Mouse (Mus musculus): ENCODE results near the gene Psmd9.

Gene Psmd9

GRCm38 (mm10) chr5:123169284-123169683, at the start of gene Psmd9:
Psmd9 (plus strand) TSS chr5:123169413.
- DNase-seq, result no peak

DNA sequence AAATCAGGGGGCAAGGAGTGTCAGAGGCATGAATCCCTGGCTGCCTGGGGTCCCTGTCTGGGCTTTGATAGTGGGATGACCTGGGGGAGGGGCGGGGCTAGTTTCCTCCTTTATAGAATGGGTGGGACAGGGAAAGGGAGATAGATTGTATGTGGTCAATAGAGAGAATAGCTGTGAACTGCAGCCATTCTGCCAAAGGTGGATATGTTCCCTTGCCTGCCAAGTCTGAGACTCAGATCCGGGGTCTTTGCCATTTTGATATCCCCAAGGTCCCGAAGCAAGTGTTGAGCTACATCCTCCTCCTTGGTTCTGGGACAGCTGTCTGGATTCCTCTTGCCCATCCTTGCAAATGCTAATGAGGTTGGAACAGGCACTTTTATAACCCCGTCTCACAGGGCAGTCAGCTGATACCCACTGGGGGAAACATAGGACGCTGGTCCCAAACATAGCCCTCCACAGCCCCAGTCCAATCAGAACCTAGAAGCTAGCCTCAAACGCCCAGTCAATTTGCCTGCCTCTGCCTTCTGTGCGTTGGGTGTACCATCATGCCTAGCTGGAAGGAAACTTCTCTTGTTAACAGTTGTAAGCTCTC, 48.5 kb upstream of the Psmd9 start:
- DNase-seq, result no peak

- no peak for DNase-seq
Observed at GRCm38 (mm10) chr5:123122181-123122580, 47.0 kb upstream of the Psmd9 start.

GRCm38 (mm10) chr5:123125105-123125504, 44.1 kb upstream of the Psmd9 start:
- DNase-seq, result no peak

DNA sequence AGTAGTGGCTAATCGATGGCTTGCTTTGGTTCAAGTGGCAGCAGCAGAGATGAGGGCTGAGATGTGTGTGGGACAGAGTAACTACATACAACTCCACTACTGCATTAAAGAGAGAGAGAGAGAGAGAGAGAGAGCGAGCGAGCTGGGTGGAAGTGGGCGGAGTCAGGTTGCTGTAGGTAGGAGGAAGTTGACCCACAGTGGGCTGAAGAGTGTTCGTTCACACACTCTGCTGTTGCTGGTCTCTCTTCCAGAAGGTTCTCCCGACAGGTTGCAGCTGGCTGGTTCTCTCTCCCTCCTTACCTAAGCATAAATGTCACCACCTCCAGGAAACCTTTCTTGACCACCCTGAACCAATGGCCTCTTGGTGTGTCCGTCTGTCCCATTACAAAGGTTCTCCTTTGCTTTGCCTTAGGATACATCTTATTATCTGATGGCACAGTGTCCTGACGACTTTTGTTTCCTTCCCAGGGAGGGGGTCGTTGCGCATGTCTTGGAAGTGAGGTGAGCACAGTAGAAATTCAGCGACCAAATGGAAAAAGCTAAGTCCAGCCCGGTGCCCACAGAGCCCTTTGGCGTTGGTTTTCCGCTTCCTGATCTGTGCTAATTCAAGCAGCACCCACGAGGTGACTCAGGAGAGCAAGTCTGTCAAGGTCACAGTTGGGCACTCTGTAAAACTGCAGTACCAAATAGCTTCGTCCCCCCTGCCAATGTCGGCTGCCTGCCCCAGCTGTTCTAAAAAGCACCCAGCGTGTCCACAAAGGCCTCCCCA, 43.4 kb upstream of the Psmd9 start:
- no peak for DNase-seq

DNA sequence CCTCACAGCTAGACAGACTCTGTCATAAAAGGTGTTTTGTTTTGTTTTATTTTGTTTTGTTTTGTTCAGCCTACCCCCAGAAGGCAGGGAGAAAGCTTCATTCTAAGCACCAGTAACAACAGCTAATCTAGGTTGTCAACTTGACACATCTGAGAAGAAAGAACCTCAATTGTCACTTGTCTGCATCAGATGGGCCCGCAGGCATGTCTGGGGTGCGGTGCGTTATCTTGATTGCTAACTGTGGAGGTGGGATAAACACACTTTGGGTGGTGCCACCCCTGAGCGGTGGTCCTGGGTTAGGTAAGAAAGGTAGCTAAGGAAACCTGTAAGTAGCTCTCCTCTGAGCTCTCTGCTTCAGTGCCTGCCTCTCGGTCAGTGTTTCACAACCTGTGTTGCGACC, 42.2 kb upstream of the Psmd9 start:
- no peak for DNase-seq

- DNase-seq, result no peak
Observed at GRCm38 (mm10) chr5:123128426-123129169, 40.6 kb upstream of the Psmd9 start.

DNA sequence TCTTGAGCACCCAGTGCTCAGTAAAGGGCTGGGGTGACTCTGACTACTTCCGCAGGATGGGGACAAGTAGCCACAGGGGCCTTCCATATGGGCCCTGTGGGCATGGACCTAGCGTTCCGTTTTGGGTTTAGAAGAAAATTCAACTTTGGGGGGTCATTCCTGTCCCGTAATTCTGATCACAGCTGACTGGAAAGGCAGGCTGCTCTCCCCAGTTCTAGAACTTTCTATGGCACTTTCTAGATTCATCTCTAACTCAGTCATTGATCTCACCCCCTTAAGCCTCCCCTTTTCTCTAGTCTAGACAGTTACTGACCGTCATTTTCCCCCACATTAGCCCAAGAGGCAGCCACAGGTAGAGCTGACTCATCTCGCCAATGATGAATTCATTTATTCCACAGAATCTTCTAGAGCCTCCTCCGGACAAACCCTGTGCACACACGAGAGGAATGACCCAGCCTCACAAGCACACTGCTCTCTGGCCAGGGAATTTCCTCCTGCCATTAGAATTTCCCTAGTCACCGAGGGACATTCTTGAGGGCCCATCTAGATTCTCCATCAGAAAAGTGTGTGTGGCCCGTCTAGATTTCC, 39.9 kb upstream of the Psmd9 start:
- DNase-seq, result no peak

DNA sequence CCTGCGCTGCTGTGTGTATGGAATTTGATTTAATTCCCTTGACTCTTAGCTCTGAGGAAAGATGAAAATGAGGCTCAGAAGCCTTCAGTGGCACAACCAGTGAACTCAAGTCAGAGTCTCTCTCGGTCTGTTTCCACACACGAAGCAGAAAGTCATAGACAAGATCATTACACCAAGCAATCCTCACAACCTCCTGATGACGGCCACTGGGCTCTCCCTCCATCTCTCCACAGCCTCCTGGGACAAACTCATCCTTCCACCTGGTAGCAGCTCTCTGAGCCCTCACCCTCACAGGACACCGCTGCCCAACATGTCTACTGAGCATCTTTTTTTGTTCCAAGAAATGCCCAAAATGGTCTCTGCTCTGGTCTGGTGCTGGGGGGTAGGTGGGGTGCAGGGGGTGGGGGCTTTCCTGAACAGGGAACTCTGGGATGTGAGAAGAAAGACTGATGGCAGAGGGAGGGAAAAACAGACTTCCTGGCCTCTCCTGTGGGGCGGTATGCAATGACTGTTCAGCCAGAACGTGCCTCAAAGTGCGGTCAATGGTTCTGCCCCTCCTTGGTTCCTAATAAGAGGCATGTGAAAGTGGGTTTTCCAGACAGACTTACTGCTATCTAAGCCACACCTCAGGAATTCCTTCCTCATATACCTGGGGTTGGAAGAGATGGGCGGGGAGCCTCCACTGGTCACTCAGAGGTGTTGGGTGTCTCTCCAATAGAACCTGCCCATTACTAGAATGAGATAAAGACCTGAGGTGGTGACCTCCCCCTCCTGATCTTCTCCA, 39.0 kb upstream of the Psmd9 start:
- DNase-seq, result no peak

GRCm38 (mm10) chr5:123130814-123131148, 38.4 kb upstream of the Psmd9 start:
- DNase-seq, result no peak

DNA sequence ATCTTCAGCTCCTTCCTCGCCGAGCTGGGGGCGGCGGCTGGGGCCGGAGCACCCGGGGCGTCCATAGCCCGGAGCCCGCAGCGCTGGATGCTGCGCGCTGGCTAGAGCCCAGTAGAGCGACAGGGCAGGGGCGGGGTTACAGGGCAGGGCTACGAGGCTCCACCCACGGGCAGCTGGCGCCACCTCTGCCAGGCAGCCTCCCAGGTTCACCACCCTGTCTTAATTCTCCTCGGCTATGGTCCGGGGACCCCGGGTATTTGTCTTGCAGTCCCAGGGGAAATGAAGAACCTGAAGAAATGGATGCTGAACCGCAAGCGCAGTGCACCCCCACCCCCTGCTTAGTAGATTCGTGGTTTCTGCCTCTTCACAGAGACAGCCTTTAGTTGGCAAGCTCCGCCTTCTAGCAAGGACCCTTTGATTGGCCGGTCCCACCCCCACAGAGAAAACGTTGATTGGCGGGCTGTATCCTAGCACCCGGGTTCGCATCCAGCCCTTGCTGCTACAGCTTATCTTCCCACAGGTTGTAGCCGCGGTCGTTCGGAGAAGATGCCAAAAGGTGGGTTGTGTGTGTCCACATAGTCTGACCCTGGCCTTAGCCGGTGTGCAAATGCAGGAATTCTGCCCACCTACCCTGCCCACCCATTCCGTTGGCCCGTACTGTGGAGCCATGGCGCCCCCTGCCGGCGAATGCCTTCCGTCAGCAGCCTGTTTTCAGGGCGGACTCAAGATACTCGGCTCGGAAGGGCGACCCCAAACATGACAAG, 36.7 kb upstream of the Psmd9 start, which contains the start of gene Rhof:
Rhof (minus strand) TSS at position 385 of the 764 bp plus-strand sequence.
- peak; percentile 93 for DNase-seq

GRCm38 (mm10) chr5:123133083-123133783, 36.0 kb upstream of the Psmd9 start:
- peak; percentile 78 for DNase-seq

DNA sequence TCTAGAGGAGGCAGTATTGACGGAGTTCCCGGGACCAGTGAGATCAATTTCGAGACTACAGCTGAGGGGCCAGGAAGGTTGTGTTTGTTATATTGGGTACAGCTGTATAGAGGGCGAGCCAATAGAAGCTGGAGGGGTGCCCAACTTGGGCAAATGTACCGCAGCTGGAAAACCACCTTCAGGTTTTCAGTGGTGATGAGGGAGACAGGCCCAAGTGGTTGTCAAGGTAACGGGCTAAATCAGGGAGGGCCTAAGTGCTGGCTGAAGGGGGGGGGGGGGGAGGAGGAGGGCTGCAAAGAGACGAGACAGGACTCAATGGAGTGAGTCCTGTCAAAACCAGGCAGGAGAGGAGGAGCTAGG, 35.4 kb upstream of the Psmd9 start:
- no peak for DNase-seq

- DNase-seq, result no peak
Observed at GRCm38 (mm10) chr5:123134186-123134874, 34.9 kb upstream of the Psmd9 start.

DNA sequence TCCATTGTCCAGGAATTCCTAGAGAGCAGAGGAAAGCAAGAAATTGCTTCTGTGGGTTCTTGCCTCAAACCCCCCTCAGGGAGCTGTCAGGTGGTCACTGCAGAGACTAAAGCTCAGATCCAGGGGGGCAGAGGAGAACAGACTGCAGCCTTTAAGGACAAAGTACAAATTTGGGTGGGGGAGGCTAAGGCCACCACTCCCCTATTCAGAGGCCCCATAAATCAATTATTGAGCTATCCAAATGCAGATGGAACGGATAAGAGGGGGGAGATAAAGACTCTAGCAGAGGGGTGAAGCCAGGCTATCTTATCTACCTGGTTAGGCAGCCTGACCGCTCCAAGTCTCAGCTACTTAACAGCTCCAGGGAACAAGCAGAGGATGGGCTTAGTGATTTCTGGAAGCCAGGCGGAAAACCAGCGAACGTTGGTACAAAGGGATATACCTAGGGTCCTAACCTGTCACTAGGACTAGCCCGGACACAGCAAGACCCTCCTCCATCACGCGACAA, 34.3 kb upstream of the Psmd9 start:
- DNase-seq, result no peak

DNA sequence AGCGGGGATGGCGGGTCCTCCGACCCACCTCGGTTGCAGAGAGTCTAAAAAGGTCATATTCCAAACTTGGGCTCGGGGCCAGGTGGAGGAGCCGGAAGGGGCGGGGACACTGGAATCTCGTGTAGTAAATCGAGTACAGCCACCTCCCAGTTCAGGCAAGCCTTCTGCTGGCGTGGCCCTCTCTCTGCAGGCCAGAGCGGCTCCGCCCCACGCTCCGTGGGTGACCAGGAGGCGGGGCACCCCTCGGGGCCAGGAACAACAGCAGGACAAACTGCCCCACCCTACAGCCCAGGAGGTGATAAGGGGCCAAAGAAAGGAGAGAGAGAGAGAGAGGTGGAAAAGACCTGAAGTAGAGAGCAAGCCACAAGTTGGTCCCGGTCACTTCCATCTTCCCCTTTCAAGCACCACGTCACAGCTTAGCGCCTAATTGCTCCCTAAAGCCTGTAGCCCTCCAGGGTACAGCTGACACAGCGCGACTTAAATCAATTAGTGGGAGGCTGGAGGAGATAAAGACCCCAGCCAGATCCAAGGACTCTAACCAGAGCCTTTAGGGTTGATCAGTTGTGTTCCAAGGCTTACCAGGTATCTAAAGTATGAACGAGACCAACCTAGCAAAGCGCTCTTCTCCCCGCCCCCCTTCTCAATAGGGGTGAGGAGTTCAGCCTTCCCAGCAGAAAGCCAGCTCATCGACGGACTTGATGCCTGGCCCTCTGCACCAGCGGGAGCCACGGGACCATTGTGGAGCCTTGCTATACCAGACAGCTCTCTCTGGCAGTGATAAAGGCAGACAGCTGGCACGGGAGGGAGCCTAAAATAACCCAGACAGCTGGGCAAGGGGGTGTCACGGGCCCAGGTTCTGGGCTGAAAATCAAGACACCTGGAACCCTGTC, 33.5 kb upstream of the Psmd9 start:
- DNase-seq, result peak; percentile 77

DNA sequence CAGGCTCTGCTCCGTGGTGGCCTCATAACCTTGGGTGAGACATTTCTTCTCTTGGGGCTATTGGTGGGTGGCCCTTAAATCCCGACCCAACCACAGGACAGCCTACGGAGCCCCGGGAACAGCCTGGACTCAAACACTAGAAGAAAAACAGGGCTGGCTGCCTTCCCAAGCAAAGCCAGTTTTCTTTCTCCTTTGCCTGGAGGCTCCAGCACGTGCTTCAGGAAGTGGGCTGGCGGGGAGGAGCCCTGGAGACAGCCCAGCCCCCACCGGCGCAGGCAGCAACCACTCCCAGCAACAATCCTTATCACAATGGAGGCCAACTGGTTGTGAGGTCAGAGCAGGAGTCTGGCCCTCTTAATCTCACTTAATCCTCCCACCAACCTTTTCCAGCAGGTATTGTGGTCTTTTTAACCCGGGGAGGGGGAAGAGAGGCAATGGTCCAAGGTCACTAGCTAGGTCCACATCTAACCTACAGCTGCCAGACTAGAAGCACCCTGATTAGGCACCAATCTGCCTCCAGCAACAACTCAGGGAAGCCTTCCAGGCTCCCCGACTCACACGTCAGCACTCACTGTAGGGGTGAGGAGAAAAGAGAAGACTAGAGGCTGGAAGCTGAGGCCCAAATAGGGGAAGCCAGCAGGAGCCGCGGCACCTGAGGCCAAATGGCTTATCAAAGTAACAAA, 32.7 kb upstream of the Psmd9 start:
- peak; percentile 88 for DNase-seq

- DNase-seq, result peak; percentile 68
Observed at GRCm38 (mm10) chr5:123137044-123137909, 31.9 kb upstream of the Psmd9 start.

All from layer of hippocampus, adult 9-11 months (tissue).